Mouse (Mus musculus) liver (tissue): ENCODE measurements around the gene Rasgef1b.

Source experiments
- DNase-seq: peaks from one replicate; pipeline ENCODE4 v3.0.0-alpha.2; 2020; ENCODE audit warnings: mixed read lengths

Gene Rasgef1b

GRCm38 (mm10) chr5:99388585-99389250 is 340.1 kb downstream of the Rasgef1b start:
- DNase-seq, result no peak

GRCm38 (mm10) chr5:99388131-99388530 is 340.7 kb downstream of the Rasgef1b start:
- DNase-seq, result no peak

GRCm38 (mm10) chr5:99387185-99387981 is 341.5 kb downstream of the Rasgef1b start:
- DNase-seq, result peak; percentile 43

- DNase-seq, result no peak
Measured at GRCm38 (mm10) chr5:99386246-99386845, 342.5 kb downstream of the Rasgef1b start.

- no peak for DNase-seq
Measured at GRCm38 (mm10) chr5:99385737-99386136, 343.1 kb downstream of the Rasgef1b start.

GRCm38 (mm10) chr5:99385090-99385489 is 343.8 kb downstream of the Rasgef1b start:
- no peak for DNase-seq

GRCm38 (mm10) chr5:99383783-99384281 is 345.0 kb downstream of the Rasgef1b start:
- no peak for DNase-seq

GRCm38 (mm10) chr5:99382786-99383185 is 346.1 kb downstream of the Rasgef1b start:
- no peak for DNase-seq

GRCm38 (mm10) chr5:99381639-99382038 is 347.2 kb downstream of the Rasgef1b start:
- no peak for DNase-seq

GRCm38 (mm10) chr5:99380882-99381281 is 348.0 kb downstream of the Rasgef1b start:
- no peak for DNase-seq

GRCm38 (mm10) chr5:99380166-99380565 is 348.7 kb downstream of the Rasgef1b start:
- no peak for DNase-seq

- no peak for DNase-seq
Measured at GRCm38 (mm10) chr5:99378437-99379226, 350.2 kb downstream of the Rasgef1b start.

GRCm38 (mm10) chr5:99375725-99376124 is 353.1 kb downstream of the Rasgef1b start:
- DNase-seq, result peak; percentile 26

- no peak for DNase-seq
Measured at GRCm38 (mm10) chr5:99374460-99374859, 354.4 kb downstream of the Rasgef1b start.

GRCm38 (mm10) chr5:99373570-99374151 is 355.2 kb downstream of the Rasgef1b start:
- no peak for DNase-seq

- DNase-seq, result no peak
Measured at GRCm38 (mm10) chr5:99370636-99371035, 358.2 kb downstream of the Rasgef1b start.

- no peak for DNase-seq
Measured at GRCm38 (mm10) chr5:99369256-99369655, 359.6 kb downstream of the Rasgef1b start.

GRCm38 (mm10) chr5:99368615-99369014 is 360.2 kb downstream of the Rasgef1b start:
- DNase-seq, result no peak

GRCm38 (mm10) chr5:99360531-99360930 is 368.3 kb downstream of the Rasgef1b start:
- DNase-seq, result no peak

GRCm38 (mm10) chr5:99359251-99359650 is 369.6 kb downstream of the Rasgef1b start:
- no peak for DNase-seq

GRCm38 (mm10) chr5:99354640-99355132 is 374.2 kb downstream of the Rasgef1b start:
- DNase-seq, result no peak

GRCm38 (mm10) chr5:99350030-99350429 is 378.8 kb downstream of the Rasgef1b start:
- DNase-seq, result no peak
